Mouse (Mus musculus): ENCODE measurements around the gene Cilp2.
A peak's percentile ranks its signal among the peaks of the same experiment; 100 is the strongest.

The Cilp2 gene

GRCm38 (mm10) chr8:69900895-69901451 is 13.5 kb upstream of the Cilp2 start:
- peak in 1 of 2 experiments; percentile 47 for DNase-seq

GRCm38 (mm10) chr8:69899876-69900275 is 12.4 kb upstream of the Cilp2 start:
- peak in 1 of 2 experiments; percentile 66 for DNase-seq

GRCm38 (mm10) chr8:69897857-69898256 is 10.4 kb upstream of the Cilp2 start:
- peak; percentile 27 to 71 for DNase-seq

GRCm38 (mm10) chr8:69895772-69896451 is 8.4 kb upstream of the Cilp2 start:
- DNase-seq, result no peak

GRCm38 (mm10) chr8:69894836-69895332 is 7.4 kb upstream of the Cilp2 start:
- no peak for DNase-seq

- peak; percentile 69 to 73 for DNase-seq
These were observed 6.4 kb upstream of the Cilp2 start for GRCm38 (mm10) chr8:69893863-69894262.

GRCm38 (mm10) chr8:69890813-69891241 is 3.3 kb upstream of the Cilp2 start:
- peak in 1 of 2 experiments; percentile 57 for DNase-seq

- DNase-seq, result peak in 1 of 2 experiments; percentile 36
These were observed 1.4 kb upstream of the Cilp2 start for GRCm38 (mm10) chr8:69888902-69889301.

- peak in 1 of 2 experiments; percentile 53 for DNase-seq
These were observed 868 bp upstream of the Cilp2 start for GRCm38 (mm10) chr8:69888244-69888866.

- peak in 1 of 2 experiments; percentile 37 for DNase-seq
These were observed 3.3 kb downstream of the Cilp2 start for GRCm38 (mm10) chr8:69884141-69884540.

GRCm38 (mm10) chr8:69882833-69883600 is 4.5 kb downstream of the Cilp2 start:
- peak in 1 of 2 experiments; percentile 41 for DNase-seq

GRCm38 (mm10) chr8:69882021-69882756 is 5.3 kb downstream of the Cilp2 start:
- peak; percentile 63 to 88 for DNase-seq

- DNase-seq, result peak in 1 of 2 experiments; percentile 36
These were observed 6.1 kb downstream of the Cilp2 start for GRCm38 (mm10) chr8:69881261-69881865.

GRCm38 (mm10) chr8:69880841-69881240 is 6.6 kb downstream of the Cilp2 start:
- DNase-seq, result no peak

GRCm38 (mm10) chr8:69879678-69880077 is 7.8 kb downstream of the Cilp2 start:
- DNase-seq, result no peak

GRCm38 (mm10) chr8:69877992-69878391 is 9.5 kb downstream of the Cilp2 start:
- no peak for DNase-seq

GRCm38 (mm10) chr8:69877396-69877795 is 10.1 kb downstream of the Cilp2 start:
- DNase-seq, result no peak

- DNase-seq, result no peak
These were observed 10.5 kb downstream of the Cilp2 start for GRCm38 (mm10) chr8:69876967-69877366.

GRCm38 (mm10) chr8:69876097-69876496 is 11.4 kb downstream of the Cilp2 start:
- DNase-seq, result no peak

- no peak for DNase-seq
These were observed 12.8 kb downstream of the Cilp2 start for GRCm38 (mm10) chr8:69874654-69875053.

- peak in 1 of 2 experiments; percentile 80 for DNase-seq
These were observed 13.3 kb downstream of the Cilp2 start for GRCm38 (mm10) chr8:69874155-69874554.

- DNase-seq, result no peak
These were observed 16.6 kb downstream of the Cilp2 start for GRCm38 (mm10) chr8:69870907-69871306.

All from kidney, postnatal 25 days (tissue).